Comparison of ENCODE assay signal across 23 mouse cellular contexts in genomic region chr4:156091236-156091635, GRCm38 (mm10). TPM values are rescaled to one million over a fixed set of nuclear protein-coding genes. Genes with fewer than 3 reads are reported as not detected.
DNase-seq lines count a peak whose midpoint lies in the region; ATAC-seq and TF ChIP-seq lines count a peak whose summit lies in the region.
"Had no signal": no experiment of that assay in that cellular context is flagged by ENCODE, and none has a peak within 500 bp of the region (broad histone marks: within the 10 kb centered on the region; RNA-seq: fewer than 3 reads in every experiment).

No protein-coding gene starts in this region.

- H3K27me3 ChIP-seq in intestine, embryonic 16.5 days (replicated peaks; ENCODE audit: control insufficient read depth, insufficient read depth, low read length), result no peaks in the 10 kb centered on the region
- no peaks in the 10 kb centered on the region for H3K27me3 ChIP-seq in intestine, embryonic 15.5 days (replicated peaks)
- no peaks in the 10 kb centered on the region for H3K27me3 ChIP-seq in liver, embryonic 13.5 days
- H3K27me3 ChIP-seq in liver, postnatal 0 days (ENCODE audit: insufficient read depth, low read length), result no peaks in the 10 kb centered on the region
- H3K27me3 ChIP-seq in midbrain, embryonic 15.5 days (replicated peaks), result no peaks in the 10 kb centered on the region
- H3K27me3 ChIP-seq: embryonic facial prominence, embryonic 12.5 days; heart, embryonic 13.5 days had no signal

- TF ChIP-seq EP300 in liver, postnatal 0 days (IDR thresholded peaks at IDR 0.05; ENCODE audit: low read depth), result no peak

- 60% methylated on average over 1 of the region's 1 CpGs for WGBS in intestine, embryonic 16.5 days
- 71% methylated on average over 1 of the region's 1 CpGs for WGBS in intestine, embryonic 15.5 days
- whole genome bisulfite sequencing in liver, embryonic 13.5 days (ENCODE audit: insufficient replicate concordance), result 40% methylated on average over 1 of the region's 1 CpGs
- WGBS in liver, postnatal 0 days (ENCODE audit: insufficient replicate concordance), result 75% methylated on average over 1 of the region's 1 CpGs
- WGBS in midbrain, embryonic 15.5 days, result 60% methylated on average over 1 of the region's 1 CpGs

- no peak overlapping the region for H3K9ac ChIP-seq in intestine, embryonic 16.5 days (ENCODE audit: low read depth, low read length)
- H3K9ac ChIP-seq in intestine, embryonic 15.5 days, result no peak overlapping the region
- no peak overlapping the region for H3K9ac ChIP-seq in liver, embryonic 13.5 days
- H3K9ac ChIP-seq in liver, postnatal 0 days (replicated peaks), result no peak overlapping the region
- H3K9ac ChIP-seq in midbrain, embryonic 15.5 days, result no peak overlapping the region
- H3K9ac ChIP-seq: embryonic facial prominence, embryonic 12.5 days; heart, embryonic 13.5 days had no signal

- no peaks in the 10 kb centered on the region for H3K36me3 ChIP-seq in intestine, embryonic 16.5 days (ENCODE audit: control insufficient read depth, insufficient read depth, low read length)
- no peaks in the 10 kb centered on the region for H3K36me3 ChIP-seq in intestine, embryonic 15.5 days
- H3K36me3 ChIP-seq in liver, embryonic 13.5 days, result no peaks in the 10 kb centered on the region
- no peaks in the 10 kb centered on the region for H3K36me3 ChIP-seq in liver, postnatal 0 days (replicated peaks; ENCODE audit: insufficient read depth, low read length)
- H3K36me3 ChIP-seq in midbrain, embryonic 15.5 days (replicated peaks), result no peaks in the 10 kb centered on the region
- H3K36me3 ChIP-seq: embryonic facial prominence, embryonic 12.5 days; G1E; heart, embryonic 13.5 days had no signal

- DNase-seq in liver, embryonic 13.5 days, result peak; percentile 15
- DNase-seq in liver, postnatal 0 days, result no peak
- DNase-seq in left cerebral cortex, postnatal 36 days (ENCODE audit: low spot score in 2 of 2), result no peak
- no peak for DNase-seq in adrenal gland, adult 2 months
- DNase-seq: adrenal gland, postnatal 14 days; B cell, adult 2 months; cerebellum, adult 11-12 months; cerebellum, adult 9-10 months; cerebellum, postnatal 25 days; gastrocnemius, adult 2 months; gastrocnemius, postnatal 36 days; heart, adult 11 months; heart, postnatal 36 days had no signal

- ATAC-seq in intestine, embryonic 16.5 days, result peak; percentile 57; the same call in 1 of the 2 replicates
- ATAC-seq in intestine, embryonic 15.5 days, result no peak; the same call in 1 of the 2 replicates
- ATAC-seq in liver, embryonic 13.5 days (ENCODE audit: low read depth), result peak; percentile 91
- ATAC-seq in liver, postnatal 0 days, result peak; percentile 69
- ATAC-seq in midbrain, embryonic 15.5 days (replicated peaks), result no peak
- ATAC-seq: CD4-positive, CD25-positive, alpha-beta regulatory T cell, adult 4 months; forebrain, embryonic 14.5 days had no signal

- H3K27ac ChIP-seq in intestine, embryonic 16.5 days (ENCODE audit: low read length), result no peak overlapping the region
- H3K27ac ChIP-seq in intestine, embryonic 15.5 days, result no peak overlapping the region
- no peak overlapping the region for H3K27ac ChIP-seq in liver, embryonic 13.5 days
- no peak overlapping the region for H3K27ac ChIP-seq in liver, postnatal 0 days (ENCODE audit: low read depth)
- H3K27ac ChIP-seq in midbrain, embryonic 15.5 days, result no peak overlapping the region
- H3K27ac ChIP-seq: embryonic facial prominence, embryonic 12.5 days; gastrocnemius, adult 2 months; heart, embryonic 13.5 days had no signal

- intact Hi-C loops in left cerebral cortex, postnatal 36 days (cut with DNase I), result no loop called here

- no peak for TF ChIP-seq CTCF in liver, postnatal 0 days (IDR thresholded peaks at IDR 0.05; ENCODE audit: low read depth)

- no peak overlapping the region for H3K4me3 ChIP-seq in intestine, embryonic 16.5 days (ENCODE audit: low read length)
- no peak overlapping the region for H3K4me3 ChIP-seq in intestine, embryonic 15.5 days (replicated peaks)
- H3K4me3 ChIP-seq in liver, embryonic 13.5 days (replicated peaks), result no peak overlapping the region
- H3K4me3 ChIP-seq in liver, postnatal 0 days (ENCODE audit: low read depth, low read length), result no peak overlapping the region
- no peak overlapping the region for H3K4me3 ChIP-seq in midbrain, embryonic 15.5 days
- H3K4me3 ChIP-seq: embryonic facial prominence, embryonic 12.5 days; gastrocnemius, adult 2 months; heart, embryonic 13.5 days had no signal

- no peaks in the 10 kb centered on the region; the same call in 1 of the 2 replicates for H3K4me1 ChIP-seq in intestine, embryonic 16.5 days (ENCODE audit: control insufficient read depth, insufficient read depth, low read length)
- 0 out of 2 replicates have a peak, but pooled peaks cover 3% of the 10 kb centered on the region for H3K4me1 ChIP-seq in intestine, embryonic 15.5 days (replicated peaks)
- peaks cover 34% of the 10 kb centered on the region for H3K4me1 ChIP-seq in liver, embryonic 13.5 days (replicated peaks)
- H3K4me1 ChIP-seq in liver, postnatal 0 days (ENCODE audit: insufficient read depth), result peaks cover 19% of the 10 kb centered on the region
- H3K4me1 ChIP-seq in midbrain, embryonic 15.5 days, result no peaks in the 10 kb centered on the region
- H3K4me1 ChIP-seq: embryonic facial prominence, embryonic 12.5 days; heart, embryonic 13.5 days had no signal

- H3K9me3 ChIP-seq in intestine, embryonic 16.5 days (ENCODE audit: control insufficient read depth, low read length), result no peaks in the 10 kb centered on the region
- no peaks in the 10 kb centered on the region for H3K9me3 ChIP-seq in intestine, embryonic 15.5 days
- no peaks in the 10 kb centered on the region for H3K9me3 ChIP-seq in liver, embryonic 13.5 days (replicated peaks)
- no peaks in the 10 kb centered on the region for H3K9me3 ChIP-seq in liver, postnatal 0 days (ENCODE audit: low read length)
- H3K9me3 ChIP-seq in midbrain, embryonic 15.5 days, result no peaks in the 10 kb centered on the region
- H3K9me3 ChIP-seq: embryonic facial prominence, embryonic 12.5 days; G1E; heart, embryonic 13.5 days had no signal

- H3K4me2 ChIP-seq in intestine, embryonic 16.5 days (ENCODE audit: low read depth, low read length), result no peak overlapping the region
- no peak overlapping the region for H3K4me2 ChIP-seq in intestine, embryonic 15.5 days (replicated peaks)
- H3K4me2 ChIP-seq in liver, embryonic 13.5 days, result peak overlapping the region; percentile 25
- no peak overlapping the region for H3K4me2 ChIP-seq in liver, postnatal 0 days (ENCODE audit: low read depth, low read length)
- H3K4me2 ChIP-seq in midbrain, embryonic 15.5 days, result no peak overlapping the region
- H3K4me2 ChIP-seq: embryonic facial prominence, embryonic 12.5 days; heart, embryonic 13.5 days had no signal

RNA-seq across cellular contexts. Expression of gene 9430015G10Rik, which starts 18.5 kb away (rescaled TPM):
- 21.4 and 22.3 TPM in 2 replicates for polyA plus RNA-seq in intestine, embryonic 16.5 days (2015; fragmentation: Nextera tagmentation; extraction: Ambion mirVana)
- polyA plus RNA-seq in intestine, embryonic 15.5 days (2015; fragmentation: Nextera tagmentation; extraction: Ambion mirVana), result 22.2 and 22.8 TPM in 2 replicates
- polyA plus RNA-seq in liver, embryonic 13.5 days (2015; fragmentation: Nextera tagmentation; extraction: Ambion mirVana), result 11.8 and 13.8 TPM in 2 replicates
- polyA plus RNA-seq in liver, postnatal 0 days (2015; fragmentation: Nextera tagmentation; extraction: Ambion mirVana), result 3.1 and 3.9 TPM in 2 replicates
- 10 to 100 TPM; 27.0 to 35.8 TPM for total RNA-seq in left cerebral cortex, postnatal 36 days (2021)
- total RNA-seq in adrenal gland, adult 2 months (2021), result 1 to 10 TPM; 5.7 to 9.6 TPM
- polyA plus RNA-seq in adrenal gland, adult 2 months (2012; rRNA removed), result 14.6 and 15.6 TPM in 2 replicates
- polyA plus RNA-seq in midbrain, embryonic 15.5 days (2015; fragmentation: Nextera tagmentation; extraction: Ambion mirVana), result 37.6 TPM in 2 replicates

RNA-seq across cellular contexts. Expression of gene Ttll10, which starts 32.0 kb away (rescaled TPM):
- polyA plus RNA-seq in intestine, embryonic 16.5 days (2015; fragmentation: Nextera tagmentation; extraction: Ambion mirVana), result 4.2 and 4.7 TPM in 2 replicates
- 3.1 and 3.9 TPM in 2 replicates for polyA plus RNA-seq in intestine, embryonic 15.5 days (2015; fragmentation: Nextera tagmentation; extraction: Ambion mirVana)
- 0.12 and 0.20 TPM in 2 replicates for polyA plus RNA-seq in liver, embryonic 13.5 days (2015; fragmentation: Nextera tagmentation; extraction: Ambion mirVana)
- polyA plus RNA-seq in liver, postnatal 0 days (2015; fragmentation: Nextera tagmentation; extraction: Ambion mirVana), result 0.15 and 0.31 TPM in 2 replicates
- total RNA-seq in left cerebral cortex, postnatal 36 days (2021), result not detected
- under 1 TPM in 1 of 2 experiments, not detected in 1; 0.21 TPM for total RNA-seq in adrenal gland, adult 2 months (2021)
- polyA plus RNA-seq in adrenal gland, adult 2 months (2012; rRNA removed), result 0.13 and 0.19 TPM in 2 replicates
- polyA plus RNA-seq in midbrain, embryonic 15.5 days (2015; fragmentation: Nextera tagmentation; extraction: Ambion mirVana), result not detected in 2 replicates
- total RNA-seq: gastrocnemius, adult 2 months; gastrocnemius, postnatal 36 days; heart, postnatal 36 days had no signal
- polyA plus RNA-seq: forebrain, embryonic 14.5 days; G1E; heart, postnatal 0 days; hindbrain, embryonic 11.5 days had no signal

RNA-seq across cellular contexts. Expression of gene Rnf223, which starts 39.1 kb away (rescaled TPM):
- 0.09 and 0.10 TPM in 2 replicates for polyA plus RNA-seq in intestine, embryonic 16.5 days (2015; fragmentation: Nextera tagmentation; extraction: Ambion mirVana)
- 0.06 and 0.18 TPM in 2 replicates for polyA plus RNA-seq in intestine, embryonic 15.5 days (2015; fragmentation: Nextera tagmentation; extraction: Ambion mirVana)
- 0.05 and 0.06 TPM in 2 replicates for polyA plus RNA-seq in liver, embryonic 13.5 days (2015; fragmentation: Nextera tagmentation; extraction: Ambion mirVana)
- polyA plus RNA-seq in liver, postnatal 0 days (2015; fragmentation: Nextera tagmentation; extraction: Ambion mirVana), result 0.06 and 0.07 TPM in 2 replicates
- 1 to 10 TPM in 1 of 2 experiments, under 1 TPM in 1; 0.84 to 1.1 TPM for total RNA-seq in left cerebral cortex, postnatal 36 days (2021)
- under 1 TPM; 0.17 TPM for total RNA-seq in adrenal gland, adult 2 months (2021)
- 0.34 and 0.46 TPM in 2 replicates for polyA plus RNA-seq in adrenal gland, adult 2 months (2012; rRNA removed)
- 0.62 and 0.83 TPM in 2 replicates for polyA plus RNA-seq in midbrain, embryonic 15.5 days (2015; fragmentation: Nextera tagmentation; extraction: Ambion mirVana)
- total RNA-seq: adrenal gland, postnatal 14 days; gastrocnemius, adult 2 months; gastrocnemius, postnatal 36 days had no signal
- polyA plus RNA-seq: CD4-positive, CD25-positive, alpha-beta regulatory T cell, adult 4 months; heart, postnatal 0 days had no signal

Comparison
In these comparisons a context has a peak if more than half of its experiments do, and no peak if none do; other contexts are left out.
1. ATAC-seq: peak in intestine, embryonic 16.5 days (single experiment), liver, embryonic 13.5 days (single experiment) and liver, postnatal 0 days (single experiment); none in intestine, embryonic 15.5 days (single experiment) and midbrain, embryonic 15.5 days (single experiment).